Mouse (Mus musculus) thymus, postnatal 10 days (tissue): ENCODE measurements at regions not wholly inside any gene's neighbourhood (a gene's known extent, or its start where the extent isn't known, plus 50 kb on each side); places are given as distances from the start of the nearest gene placed in this dataset.

Experiments
- DNase-seq, 2 experiments: peaks; one replicate each; pipeline ENCODE4 v3.0.0; 2021; ENCODE audit warnings: low spot score in 2 of 2

GRCm38 (mm10) chr19:26258677-26259076 lies 346.2 kb upstream of the Smarca2 start:
- no peak for DNase-seq

DNA sequence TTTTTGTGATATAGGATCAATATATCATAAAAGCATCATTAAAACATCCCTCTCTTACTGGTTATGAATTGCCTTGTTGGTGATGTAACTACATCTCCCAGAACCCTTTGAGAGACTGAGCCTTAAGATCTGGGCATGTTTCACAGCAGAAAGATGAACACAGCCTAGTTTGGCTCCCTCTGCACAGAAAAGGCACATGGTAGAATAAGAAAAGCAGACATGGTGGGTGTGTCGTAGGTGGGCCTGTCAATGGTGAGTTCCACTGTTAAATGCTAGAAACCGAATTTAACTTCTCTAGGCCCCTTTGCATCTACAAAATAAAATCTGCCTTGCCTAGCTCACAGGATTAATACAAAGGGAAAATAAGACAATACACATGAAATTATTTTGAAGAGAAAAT lies 343.3 kb upstream of the Smarca2 start:
- DNase-seq = no peak

DNA sequence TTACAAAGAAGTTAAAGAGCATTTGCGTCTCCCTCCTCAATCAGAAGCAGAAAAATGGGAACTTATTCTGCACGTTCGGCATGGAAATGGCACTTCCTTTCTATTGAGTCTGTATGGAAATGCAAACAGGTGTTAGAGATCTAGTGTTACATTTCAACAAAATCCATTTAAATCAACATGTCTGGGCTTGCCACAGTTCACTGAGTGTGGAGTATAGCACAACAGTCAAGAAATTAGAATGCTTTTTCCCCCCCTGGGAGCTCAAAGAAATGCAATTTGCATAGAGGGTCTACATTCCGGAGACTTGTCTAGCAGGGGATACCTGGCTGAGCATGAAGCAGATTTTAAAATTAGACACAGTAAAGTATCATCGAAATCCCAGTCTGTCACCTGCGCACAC lies 308.5 kb upstream of the Smarca2 start:
- no peak for DNase-seq

DNA sequence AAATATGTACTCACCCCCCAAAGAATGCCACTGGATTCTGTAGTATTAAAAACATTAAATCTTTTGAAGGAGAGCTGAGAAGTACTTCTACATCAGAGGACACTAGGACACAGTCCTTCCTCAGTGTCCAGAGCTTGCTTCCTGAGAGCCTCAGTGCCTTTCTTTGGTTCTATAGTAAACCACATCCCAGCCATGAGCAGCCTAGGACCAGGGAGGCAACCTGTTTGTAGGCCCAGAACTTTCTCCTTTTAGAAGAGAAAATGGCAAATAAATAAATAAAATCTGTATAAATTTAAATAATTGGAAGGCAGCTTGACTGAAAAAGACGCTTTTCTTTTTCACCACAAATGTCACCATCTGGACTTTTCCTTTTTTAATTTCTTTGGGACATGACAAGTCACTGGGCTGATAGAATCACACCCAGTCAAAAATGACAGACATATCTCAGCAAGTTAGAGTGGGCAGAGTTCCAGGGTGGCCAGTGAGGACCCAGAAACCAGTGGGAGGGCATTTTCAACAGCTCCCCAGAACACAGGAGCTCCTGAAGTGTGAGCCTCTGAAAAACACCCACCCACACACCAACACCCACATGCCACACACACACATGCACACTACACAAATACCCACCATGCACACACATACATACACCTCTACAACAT lies 296.2 kb upstream of the Smarca2 start:
- no peak for DNase-seq

DNA sequence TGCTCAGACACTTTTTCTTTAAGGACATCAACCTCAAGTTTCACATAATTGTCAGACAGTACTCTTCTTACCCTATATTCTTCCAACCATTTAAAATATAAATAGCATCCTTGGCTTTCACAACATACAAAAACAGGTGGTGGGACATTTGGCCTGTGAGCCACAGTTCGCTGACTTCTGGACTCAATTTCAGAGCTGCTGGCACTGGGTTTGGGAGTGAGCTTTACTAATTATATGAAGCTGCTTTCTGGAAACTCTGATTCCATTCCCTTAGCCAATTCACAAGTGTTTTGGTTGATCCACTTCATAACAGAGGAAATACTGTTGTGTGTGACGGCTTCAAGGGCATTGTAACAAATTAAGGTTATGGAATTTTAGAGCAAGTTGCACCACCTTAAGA lies 285.9 kb upstream of the Smarca2 start:
- DNase-seq = no peak

DNA sequence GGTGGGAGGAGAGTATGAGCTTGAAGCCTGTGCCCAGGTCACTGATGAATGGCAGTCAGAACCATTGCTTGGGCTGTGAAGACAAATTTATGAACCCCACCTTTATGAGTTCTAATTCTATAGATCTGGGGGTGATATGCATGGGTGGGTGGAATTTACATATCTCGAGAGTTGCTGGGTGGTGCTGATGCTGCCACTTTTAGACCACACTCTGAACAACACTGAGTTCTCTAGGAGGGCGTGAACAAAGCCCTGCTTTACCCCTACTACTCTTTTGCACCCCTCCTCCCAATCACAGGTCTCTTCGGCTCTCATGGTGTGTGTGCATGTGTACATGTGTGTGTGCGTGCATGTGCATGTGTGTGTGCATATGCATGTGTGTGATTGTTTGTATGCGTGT lies 281.2 kb upstream of the Smarca2 start:
- no peak for DNase-seq

GRCm38 (mm10) chr19:26339120-26339519 lies 265.7 kb upstream of the Smarca2 start:
- no peak for DNase-seq

DNA sequence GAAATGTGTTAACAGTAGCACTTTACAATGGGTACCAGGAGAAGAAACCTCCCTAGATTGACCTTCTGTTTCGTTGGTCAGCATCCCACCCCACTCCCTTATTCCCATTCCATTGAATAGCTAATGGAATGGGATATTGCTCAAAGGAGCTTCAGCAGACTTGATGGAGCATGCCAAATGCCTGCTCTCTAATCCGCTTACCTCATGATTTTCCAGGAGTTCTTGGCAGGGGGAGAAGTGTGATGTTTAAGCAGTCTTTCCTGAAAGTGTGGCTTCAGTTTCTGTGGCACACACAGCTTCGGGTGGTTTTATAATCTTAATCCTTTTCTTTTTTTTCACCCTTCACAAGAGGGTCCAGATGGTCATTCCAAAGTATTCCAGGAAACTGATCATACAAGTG lies 264.7 kb upstream of the Smarca2 start:
- DNase-seq = no peak

- DNase-seq = no peak
Observed at GRCm38 (mm10) chr19:26355054-26355453, 249.8 kb upstream of the Smarca2 start.

DNA sequence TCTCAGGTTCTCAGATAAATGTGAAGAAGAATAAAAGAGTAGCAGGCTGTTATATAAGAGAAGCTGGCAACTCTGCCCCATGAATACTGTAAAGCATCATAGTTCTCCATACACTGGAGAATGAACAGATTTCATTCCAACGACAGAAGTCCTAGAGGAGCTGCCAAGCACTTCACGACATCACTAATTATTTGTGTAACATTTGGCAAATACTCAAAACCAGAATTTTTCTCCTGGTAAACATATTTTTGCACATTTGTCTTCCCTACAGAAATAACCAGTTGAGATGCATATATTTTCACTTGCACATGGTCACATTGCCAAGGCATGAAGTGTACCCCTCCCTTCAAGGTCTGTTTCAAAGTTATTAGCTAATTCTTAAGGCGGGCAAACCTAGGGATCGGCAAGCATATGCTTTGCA lies 220.9 kb upstream of the Smarca2 start:
- DNase-seq = no peak

DNA sequence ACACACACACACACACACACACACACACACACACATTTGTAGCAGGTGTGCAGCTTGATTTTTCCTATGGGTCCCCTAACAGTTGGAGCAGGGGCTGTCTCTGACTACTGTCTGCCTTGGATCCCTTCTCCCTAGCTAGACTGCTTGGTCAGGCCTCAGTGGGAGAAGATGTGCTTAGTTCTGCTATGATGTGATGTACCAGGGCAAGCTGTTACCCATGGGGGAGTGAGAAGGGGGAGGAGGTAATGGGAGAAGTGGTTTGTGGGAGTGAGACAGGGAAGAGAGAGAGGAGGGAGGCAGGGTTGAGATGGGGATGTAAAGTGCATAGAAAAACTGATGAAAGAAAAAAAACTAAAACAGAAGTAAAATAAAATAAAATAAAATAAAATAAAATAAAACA lies 218.8 kb upstream of the Smarca2 start:
- DNase-seq = no peak

DNA sequence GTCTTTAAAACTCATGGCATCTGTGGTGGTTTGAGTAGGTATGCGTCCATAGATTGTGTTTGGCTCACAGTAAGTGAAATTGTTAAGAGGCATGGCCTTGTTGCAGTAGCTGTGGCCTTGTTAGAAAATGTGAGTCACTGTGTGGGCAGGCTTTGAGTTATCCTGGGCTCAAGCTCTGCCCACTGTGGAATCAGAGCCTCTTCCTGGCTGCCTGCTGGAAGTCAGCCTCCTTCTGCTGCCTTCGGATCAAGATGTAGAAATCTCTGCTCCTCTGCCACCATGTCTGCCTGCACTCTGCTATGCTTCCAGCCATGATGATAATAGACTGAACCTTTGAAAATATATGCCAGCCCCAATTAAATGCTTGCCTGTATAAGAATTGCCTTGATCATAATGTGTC lies 192.2 kb upstream of the Smarca2 start:
- no peak for DNase-seq

DNA sequence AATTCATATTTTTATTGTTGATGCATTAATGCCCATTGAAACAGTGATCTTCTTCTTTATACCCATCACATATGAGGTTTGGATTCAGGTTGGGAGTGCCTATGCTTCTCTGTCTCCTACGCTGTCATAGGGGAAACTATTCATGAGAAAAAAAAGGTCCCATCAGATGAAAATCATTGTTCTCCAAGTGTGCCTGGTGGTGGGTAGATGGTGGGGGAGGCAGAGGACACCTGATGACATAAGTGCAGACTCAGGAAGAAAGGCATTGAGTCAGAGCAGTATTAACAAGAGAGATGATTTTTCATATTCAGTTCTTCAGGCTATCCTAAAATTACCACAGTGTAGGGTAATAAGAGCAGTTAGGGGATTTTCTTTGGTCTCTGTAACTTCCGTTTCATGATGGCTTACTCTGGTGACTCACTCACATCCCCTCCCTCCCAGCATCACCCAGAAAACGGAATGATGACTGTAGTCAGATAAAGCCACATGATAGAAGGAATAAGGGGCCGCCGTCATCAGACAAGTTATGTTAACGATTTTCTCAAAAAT lies 190.3 kb upstream of the Smarca2 start:
- no peak for DNase-seq

GRCm38 (mm10) chr19:26419781-26420180 lies 185.1 kb upstream of the Smarca2 start:
- DNase-seq = no peak

DNA sequence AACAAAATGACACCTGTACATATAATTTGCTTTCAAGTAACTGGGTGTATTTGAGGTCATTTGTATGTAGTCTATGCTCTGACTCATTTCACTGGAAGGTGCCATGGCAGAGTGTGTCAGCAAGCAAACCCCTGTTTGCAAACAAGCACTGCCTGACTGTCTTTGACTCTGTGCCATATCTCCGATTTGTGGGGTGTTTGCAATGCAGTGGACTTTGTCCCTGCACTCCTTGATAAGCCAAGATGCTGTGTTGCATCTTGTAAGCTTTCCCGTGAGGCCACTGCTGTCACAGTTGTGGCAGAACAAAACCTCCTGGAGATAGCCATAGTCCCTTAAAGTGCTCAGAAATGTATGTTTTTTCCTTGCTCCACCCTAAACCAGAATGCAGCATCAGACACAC lies 165.7 kb upstream of the Smarca2 start:
- DNase-seq = no peak

GRCm38 (mm10) chr19:26445309-26445708 lies 159.5 kb upstream of the Smarca2 start:
- DNase-seq = no peak

GRCm38 (mm10) chr19:26447427-26448023 lies 157.3 kb upstream of the Smarca2 start:
- no peak for DNase-seq

DNA sequence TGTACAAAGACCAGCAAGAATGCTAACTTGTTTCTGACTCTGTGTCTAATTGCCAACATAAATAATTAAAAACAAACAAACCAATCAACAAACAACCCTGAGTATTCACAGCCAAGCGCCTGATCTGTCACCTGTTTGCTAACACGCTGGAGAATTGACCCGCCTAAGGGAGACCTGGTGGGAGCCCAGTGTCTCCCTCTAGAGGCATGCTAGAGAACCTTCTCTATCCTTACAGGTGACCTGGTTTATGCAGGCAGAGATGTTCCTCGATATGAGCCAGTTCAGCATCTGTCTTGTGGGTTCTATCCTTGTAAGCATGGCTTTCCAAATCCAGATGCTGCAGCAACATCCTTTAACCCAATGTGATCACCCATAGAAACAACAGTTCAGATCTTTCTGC lies 143.1 kb upstream of the Smarca2 start:
- DNase-seq = no peak

DNA sequence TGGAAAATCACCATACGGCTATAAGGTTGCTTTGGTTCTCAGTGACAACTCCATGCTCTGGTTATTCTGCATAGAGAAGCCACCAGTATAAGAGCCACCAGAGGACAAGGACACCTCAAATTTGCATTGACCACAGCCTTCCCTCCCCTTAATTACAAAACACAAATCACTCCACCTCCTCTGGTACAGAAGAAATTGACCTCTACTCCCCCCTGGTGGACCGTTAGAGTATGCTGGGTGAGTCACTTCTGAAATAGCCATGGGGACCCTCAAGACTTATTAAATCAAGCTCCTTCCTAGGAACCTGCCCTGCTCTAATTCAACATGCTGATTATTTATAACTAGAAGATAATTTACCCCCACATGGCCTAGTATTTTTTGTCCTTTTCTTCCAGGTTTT lies 139.6 kb upstream of the Smarca2 start:
- peak in 1 of 2 experiments; percentile 4 for DNase-seq

DNA sequence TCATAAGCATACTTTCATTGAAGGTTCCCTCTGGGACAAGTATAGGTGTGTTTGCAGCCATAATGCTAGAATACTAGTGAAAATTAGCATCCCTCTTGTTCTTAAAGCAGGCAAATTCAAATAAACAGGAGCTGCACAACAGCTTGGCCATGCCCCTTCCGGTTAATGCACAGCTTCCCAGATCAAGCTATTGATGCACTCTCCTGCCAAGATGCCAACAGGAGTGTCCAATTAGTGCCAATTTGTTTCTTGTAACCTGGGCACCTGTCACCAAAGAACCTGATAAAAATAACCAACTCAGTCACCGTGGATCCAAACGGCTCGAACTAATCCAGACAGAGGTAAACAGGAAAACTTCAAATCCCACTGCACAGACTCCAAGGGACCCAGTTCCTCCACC lies 138.6 kb upstream of the Smarca2 start:
- DNase-seq = no peak

DNA sequence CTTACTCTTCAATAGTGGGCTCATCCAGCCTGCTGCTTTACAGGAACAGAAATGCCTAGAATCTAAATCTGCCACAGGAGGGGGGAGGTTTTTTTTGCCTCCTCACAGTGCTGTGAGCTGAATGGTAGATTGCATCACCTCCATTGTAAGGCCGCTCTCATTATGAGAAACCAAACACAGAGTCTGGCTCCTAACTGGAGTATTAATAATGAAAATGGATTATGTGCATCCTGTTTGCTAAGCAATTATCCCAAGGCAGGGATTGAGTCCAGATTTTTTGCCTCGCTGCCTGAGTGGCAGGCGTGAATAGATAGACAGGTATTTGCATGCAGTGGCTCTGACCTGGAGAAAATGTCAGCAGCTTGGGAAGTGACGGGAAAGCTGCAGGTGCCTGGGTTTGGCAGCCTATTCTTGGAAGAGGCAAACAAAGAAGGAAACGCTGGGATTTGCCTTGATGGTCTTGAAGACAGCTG lies 137.6 kb upstream of the Smarca2 start:
- DNase-seq = no peak

- DNase-seq = no peak
Observed at GRCm38 (mm10) chr19:26472659-26473058, 132.2 kb upstream of the Smarca2 start.

- DNase-seq = no peak
Observed at GRCm38 (mm10) chr19:26473211-26473610, 131.6 kb upstream of the Smarca2 start.

- DNase-seq = no peak
Observed at GRCm38 (mm10) chr19:26475197-26475596, 129.7 kb upstream of the Smarca2 start.
